Mouse (Mus musculus): ENCODE measurements around the gene Galk1.

- TF ChIP-seq POLR2A (IDR thresholded peaks at IDR 0.05; ENCODE audit: borderline replicate concordance, extremely low read depth, insufficient read depth, insufficient read length, poor library complexity, severe bottlenecking) (no peak), CTCF (IDR thresholded peaks at IDR 0.05; ENCODE audit: borderline replicate concordance, extremely low read depth, insufficient read depth, insufficient read length) (no peak)
These were observed 7.5 kb upstream of the Galk1 start for GRCm38 (mm10) chr11:116019976-116020411.
